Mouse (Mus musculus) thymus, postnatal 4 days (tissue): ENCODE results near the gene Prdm1.

ENCODE experiments used
- DNase-seq: peaks from one replicate; pipeline ENCODE4 v3.0.0; 2021

Prdm1 gene

DNA sequence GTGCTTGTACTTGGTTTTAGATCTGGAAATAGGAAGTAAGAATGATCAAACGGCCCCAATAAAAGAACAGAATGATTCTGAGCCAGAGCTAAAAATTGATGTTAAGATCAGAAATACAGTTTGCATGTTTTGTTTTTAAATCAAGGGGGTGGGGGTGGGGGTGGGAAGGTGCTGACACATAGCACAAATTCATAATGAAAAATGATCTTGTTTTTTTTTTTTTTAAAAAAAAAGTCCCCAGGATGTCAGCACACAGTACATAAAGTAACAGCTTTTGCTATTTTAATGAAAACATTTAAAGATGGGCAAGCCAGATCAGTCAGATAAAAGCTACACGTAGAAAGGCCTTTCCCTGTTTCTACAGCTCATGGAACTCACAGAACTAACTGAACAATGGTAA, 74.2 kb downstream of the Prdm1 start:
- DNase-seq, result no peak

DNA sequence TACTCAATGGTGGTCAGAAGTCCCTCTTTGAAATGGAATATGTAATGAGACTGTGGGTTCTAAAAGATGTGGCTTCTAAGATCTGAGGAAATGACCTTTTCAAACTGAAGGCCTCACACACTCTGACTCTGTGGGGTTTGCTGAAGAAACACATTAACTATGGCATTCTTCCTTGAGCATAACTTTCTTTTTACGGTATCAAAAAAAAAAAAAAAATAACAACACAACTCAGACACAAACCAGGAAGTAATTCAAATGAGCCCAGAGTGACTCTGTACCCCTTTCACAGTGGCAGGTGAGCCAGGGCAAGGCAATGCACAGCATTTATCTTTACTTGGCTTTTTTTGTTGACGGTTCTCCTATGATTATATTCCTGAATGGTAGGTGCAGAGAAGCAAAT, 77.5 kb downstream of the Prdm1 start:
- DNase-seq, result no peak

GRCm38 (mm10) chr10:44450108-44450507, 78.2 kb downstream of the Prdm1 start:
- no peak for DNase-seq

DNA sequence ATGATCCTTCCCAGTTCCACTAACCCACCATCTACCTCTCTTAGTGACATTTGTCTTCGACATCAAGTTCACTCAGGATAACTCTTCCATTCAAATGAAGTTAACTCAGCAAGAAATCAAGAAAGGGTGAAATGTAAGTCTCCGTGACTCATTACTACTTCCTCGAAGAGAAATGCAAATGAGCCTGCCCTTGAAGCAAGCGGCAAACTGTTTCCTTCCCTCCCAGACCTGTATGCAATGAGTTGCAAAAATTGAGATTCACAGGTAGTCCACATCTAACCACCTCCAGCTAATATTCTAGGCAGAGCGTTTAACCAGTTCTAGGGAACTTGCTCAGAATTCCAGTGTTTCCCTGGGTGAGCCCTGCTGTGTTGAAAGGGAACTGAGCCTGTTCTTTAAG, 78.6 kb downstream of the Prdm1 start:
- DNase-seq, result no peak

DNA sequence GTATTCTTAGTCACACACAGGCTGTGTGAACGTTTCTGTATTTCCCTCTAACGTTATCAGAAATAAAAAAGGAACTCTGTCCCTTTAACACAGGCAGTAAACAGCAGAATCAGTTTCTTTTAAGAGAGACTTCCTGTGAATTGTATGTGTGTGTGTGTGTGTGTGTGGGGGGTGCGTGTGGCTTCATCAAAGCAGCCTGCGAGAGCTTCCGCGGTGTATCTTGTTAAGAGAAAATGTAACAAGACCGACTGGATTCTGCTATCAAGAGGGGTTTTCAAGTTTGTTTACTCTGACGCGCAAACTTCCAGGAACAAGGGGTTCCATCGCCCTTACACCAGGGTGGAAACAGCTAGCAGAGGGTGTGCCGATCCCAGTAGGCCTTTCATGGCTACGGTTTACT, 80.1 kb downstream of the Prdm1 start:
- peak; percentile 71 for DNase-seq

DNA sequence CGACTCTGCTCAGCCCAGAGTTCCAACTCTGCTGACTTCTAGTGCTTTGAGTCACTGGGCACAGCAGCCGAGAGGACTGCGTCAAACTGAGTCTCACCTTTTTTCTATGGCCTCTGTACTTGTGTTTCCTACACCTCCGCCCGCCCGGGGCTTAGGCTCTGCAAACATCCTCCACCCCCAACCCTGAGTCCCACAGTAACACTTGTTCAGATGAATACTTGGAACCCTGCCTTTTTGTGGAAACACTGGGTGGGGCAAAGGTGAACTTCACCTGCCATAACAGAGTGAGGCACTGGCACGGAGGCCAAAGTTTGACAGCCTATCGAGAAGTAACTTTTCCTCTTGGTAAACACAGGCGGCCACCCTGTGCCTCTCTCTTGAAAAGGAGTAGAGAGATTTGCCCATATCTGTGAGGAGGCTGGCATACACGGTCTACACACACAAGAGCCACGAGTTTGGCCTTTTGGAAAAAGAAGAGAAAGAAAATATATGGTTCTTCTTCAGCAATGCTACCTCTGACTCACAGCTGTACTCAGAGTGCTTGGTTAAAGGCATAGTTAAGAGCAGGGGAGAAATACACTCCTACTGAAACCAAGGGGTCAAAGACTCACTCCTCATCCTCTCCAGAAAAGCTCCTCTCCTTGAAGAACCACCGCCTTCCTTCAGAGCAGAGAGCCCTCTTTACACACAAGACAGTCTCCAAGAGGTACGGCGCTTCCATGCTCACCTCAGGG, 80.7 kb downstream of the Prdm1 start:
- peak; percentile 52 for DNase-seq

DNA sequence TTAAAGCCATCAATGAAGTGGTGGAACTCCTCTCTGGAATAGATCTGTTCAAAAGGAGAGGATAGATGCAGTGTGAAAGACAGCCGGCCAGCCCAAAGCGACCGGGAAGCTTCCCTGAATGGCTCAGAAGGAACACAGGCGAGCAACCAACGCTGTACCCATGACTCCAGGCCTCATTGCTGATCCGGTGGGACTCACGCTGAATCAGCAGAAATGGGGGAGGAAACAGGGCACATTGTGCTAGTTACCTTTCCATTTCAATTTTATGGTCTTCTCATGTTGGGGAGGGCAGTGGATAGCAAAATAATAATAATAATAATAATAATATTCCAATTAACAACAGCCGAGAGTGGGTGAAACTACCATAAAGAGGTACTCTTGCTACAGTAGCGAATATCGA, 81.3 kb downstream of the Prdm1 start:
- DNase-seq, result no peak

- DNase-seq, result no peak
Measured at GRCm38 (mm10) chr10:44444415-44444814, 83.9 kb downstream of the Prdm1 start.

GRCm38 (mm10) chr10:44443696-44444095, 84.6 kb downstream of the Prdm1 start:
- DNase-seq, result no peak

DNA sequence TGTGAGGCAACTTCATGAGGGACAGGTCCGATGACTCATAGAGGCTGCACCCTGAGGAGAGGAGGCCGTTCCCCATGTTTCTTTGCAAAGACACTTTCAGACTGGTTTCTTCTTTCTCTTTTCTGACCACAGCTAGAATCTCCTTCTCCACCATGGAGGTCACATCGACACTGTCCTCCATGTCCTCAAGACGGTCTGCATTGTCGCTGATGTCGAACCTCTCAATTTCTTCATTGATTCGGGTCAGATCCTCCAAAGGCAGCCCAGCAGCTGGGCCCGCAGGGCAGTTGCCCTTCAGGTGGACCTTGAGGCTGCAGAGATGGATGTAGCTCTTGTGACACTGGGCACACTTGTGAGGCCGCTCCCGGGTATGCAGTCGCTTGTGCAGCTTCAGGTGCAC, 88.6 kb downstream of the Prdm1 start:
- no peak for DNase-seq

DNA sequence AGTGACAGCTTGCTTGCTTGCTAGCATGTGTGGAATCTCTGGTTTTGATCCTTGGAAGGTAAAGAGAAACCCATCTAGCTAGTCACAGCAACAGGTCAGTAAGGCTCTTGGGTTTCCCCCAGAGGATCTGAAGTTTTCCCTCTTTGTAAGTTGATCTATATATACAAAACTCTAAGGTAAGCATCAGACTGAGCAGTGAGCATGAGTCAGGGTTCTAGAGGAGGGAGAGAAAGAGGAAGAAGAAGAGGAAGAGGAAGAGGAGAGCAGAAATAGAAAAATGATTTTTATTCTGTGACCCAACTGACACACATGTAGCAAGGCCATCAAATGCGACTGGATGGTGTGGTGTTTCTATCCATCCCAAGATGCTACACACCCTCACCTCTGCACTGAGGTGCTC, 90.7 kb downstream of the Prdm1 start:
- DNase-seq, result no peak

GRCm38 (mm10) chr10:44435956-44436355, 92.3 kb downstream of the Prdm1 start:
- no peak for DNase-seq

DNA sequence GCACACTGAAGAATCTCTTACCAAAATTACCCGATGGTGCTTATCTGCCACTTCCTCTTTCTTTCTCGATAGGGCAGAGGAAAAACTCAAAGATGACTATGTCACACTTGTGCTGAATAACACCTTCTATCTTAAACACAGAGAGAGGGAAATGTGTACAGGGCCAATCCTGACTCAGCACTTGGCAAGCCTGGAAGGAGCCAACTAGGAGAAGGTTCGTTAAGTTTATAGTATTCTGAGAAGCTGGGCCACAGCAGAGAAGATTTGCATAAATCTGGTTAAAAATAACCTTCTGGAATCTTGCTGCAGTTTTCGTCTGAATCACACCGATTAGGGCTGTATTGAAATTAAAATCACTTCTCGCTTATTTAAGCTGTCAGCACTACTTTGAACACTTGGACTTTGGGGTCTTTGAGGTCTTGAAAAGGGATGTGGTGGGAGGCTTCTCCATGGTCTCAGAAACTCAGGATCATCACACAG, 93.6 kb downstream of the Prdm1 start:
- DNase-seq, result no peak

DNA sequence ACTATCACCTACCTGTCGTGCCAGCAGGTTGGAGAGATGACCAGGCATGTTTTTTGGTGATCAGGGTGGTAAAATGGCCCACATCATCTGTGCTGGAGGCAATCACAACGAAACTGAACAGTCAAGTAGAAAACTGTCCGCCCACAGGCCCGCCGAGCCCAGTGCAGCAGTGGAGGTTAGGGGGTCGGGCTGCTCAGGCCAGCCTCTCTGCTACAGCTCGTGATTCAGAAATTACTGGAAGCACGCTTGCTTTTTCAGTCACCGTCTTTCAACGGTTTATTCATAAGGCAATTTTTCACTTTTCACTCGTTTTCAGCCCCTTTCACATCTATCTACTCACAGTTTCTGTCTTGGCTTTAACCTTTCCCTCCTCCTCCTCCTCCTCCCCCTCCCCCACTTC, 96.1 kb downstream of the Prdm1 start:
- no peak for DNase-seq

DNA sequence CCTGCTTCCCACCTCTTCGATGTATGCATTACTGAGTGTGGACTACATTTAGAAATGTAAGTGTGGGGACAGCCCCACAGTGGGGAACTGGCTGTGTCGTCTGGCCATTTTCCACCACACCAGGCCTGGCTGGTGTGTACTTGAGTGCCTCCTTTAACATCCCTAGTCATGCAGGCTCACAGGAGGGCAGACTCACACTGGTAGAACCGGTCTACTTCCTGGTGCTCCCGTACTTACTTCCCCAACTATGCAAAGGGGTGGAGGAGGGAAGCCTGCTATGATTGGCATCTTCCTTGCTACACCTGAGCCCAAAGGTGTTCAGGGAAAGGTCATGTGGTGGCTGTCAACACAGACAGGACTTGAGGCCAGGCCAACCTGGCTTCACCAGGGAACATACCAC, 96.6 kb downstream of the Prdm1 start:
- DNase-seq, result no peak

DNA sequence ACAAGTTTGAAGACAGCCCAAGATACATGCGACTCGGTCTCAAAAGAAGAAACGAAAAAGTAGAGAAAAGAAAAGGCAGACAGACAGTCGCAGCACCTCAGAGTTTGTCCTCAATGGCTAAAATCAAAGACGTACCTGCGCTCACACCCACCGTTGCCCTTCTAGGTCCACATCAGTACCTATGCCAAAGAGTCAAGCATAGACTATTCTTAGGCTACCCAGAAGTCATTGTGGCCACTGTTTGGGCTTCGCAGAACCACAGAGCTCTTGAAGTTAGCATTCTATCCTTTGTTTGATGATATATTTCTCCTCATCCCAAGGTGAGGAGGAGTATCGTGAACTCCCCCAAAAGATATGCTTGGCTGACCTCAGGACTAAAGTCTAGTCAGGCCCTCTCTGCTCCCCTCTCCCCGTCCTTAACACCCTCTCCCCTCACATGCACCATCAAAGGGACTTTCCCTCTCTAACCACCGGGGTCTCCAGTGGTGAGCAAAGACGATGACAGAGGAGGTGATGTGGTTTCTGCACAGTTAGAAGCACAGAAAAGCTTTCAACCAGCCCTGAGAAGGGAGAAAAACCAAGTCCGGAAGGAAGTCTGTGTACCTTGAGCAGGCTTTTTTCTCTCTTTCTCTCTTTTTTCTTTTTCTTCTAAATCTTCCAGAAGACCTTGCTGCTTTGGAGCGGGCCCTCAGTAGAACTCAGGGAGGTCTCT, 99.0 kb downstream of the Prdm1 start:
- DNase-seq, result peak; percentile 27

DNA sequence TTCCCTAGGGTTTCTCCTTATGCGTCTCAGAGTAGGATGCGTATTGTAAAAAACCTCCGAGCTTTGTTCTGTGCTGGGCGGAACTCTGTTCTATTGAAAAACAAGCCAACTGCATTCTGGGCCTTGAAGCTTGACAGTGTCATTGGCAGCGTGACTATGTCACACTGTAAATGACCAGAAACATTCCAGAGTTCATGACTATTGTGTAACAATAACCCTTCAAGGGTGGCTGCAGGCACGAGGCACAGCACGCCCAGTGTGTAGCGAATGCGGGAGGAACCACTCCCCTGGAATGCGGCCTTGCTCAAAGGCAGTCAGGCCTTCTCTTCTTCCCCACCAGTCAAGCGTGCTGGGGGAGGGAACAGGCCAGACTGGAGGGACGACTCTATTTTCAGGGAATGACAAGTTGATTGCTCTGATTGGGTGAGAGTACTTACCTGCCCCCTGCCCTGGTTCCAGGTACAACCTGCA, 100.4 kb downstream of the Prdm1 start:
- DNase-seq, result no peak

DNA sequence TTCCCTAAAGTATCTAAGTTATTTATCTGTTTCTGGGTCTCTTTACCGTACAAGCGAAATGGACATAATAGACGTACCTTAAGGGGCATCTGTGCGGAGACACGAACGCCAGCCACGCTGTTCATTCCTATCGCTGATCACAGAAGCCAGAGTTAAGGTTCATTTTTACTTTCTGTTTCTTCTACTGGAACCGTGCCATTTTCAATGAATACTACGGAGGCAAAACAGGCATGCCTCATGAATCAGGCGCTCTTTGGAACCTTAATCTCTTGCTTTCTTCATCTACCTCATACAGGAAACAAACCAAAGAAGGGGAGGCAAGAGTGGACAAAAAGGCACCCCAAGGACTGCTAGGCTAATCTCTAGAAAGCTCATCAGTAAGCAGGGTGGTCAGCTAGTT, 100.9 kb downstream of the Prdm1 start:
- no peak for DNase-seq

DNA sequence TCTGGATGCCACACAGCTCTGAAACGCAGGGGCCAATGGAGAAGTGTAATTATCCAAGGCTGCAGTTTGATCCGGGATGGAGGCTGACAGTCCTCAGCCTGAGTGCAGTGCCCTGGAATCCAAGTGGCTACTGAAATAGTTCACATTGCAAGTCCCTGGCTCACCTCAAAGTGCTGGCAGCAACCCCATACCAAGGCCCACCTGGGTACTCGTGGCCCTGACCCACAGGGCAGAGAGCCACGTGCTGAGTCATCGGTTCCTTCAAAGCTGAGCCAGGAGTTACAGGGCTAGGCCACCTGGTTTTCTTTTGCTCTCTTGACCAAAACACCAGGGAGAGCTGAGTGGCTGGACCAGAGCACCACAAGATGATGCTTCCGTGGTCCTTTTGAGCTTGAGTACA, 103.3 kb downstream of the Prdm1 start:
- no peak for DNase-seq

- no peak for DNase-seq
Measured at GRCm38 (mm10) chr10:44421896-44422295, 106.4 kb downstream of the Prdm1 start.

DNA sequence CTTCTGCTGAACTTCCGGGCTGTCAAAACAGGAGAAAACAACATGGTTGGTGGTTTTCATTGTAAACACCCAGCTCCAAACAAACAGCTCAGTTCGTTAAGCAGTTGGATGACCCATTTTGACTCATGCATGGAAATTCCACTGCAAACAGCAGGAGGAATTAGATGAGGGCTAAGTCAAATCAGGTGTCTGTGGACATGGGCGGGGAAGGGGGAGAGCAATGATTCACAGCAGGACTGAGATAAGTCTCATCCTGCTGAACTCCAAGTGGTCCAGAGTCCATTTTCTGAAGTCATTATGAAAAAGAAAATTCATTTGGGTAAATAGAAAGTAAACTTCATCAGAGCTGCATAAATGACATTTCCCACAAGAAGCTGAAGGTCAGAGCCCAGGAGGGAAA, 108.1 kb downstream of the Prdm1 start:
- DNase-seq, result no peak

- no peak for DNase-seq
Measured at GRCm38 (mm10) chr10:44418901-44419300, 109.4 kb downstream of the Prdm1 start.

DNA sequence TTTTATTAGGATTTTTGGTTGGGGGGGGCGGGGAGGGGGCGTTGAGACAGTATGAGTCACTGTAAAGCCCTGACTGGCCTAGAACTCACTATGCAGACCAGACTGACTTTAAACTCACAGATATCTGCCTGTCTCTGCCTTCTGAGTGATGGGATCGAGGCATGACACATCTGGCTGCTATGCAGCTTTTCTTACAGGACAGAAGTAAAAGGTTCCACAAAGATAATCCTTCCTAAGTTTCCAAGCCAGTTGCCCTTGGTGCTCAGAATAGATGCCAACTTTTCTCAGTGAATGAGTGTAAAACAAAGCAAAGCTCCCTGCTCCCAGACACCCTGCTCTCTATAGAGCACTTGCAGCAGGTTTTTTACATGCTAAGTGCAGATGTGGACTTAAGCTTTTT, 112.7 kb downstream of the Prdm1 start:
- no peak for DNase-seq

- DNase-seq, result no peak
Measured at GRCm38 (mm10) chr10:44409958-44410357, 118.3 kb downstream of the Prdm1 start.

GRCm38 (mm10) chr10:44409054-44409453, 119.2 kb downstream of the Prdm1 start:
- DNase-seq, result no peak
